Mouse (Mus musculus): ENCODE data around the gene Il5. TPM values are rescaled to one million over a fixed set of nuclear protein-coding genes. Genes with fewer than 3 reads are reported as not detected.
A peak's percentile ranks its signal among the peaks of the same experiment; 100 is the strongest.

Gene Il5
- polyA plus RNA-seq, 1 experiment, result 0.84 TPM

DNA sequence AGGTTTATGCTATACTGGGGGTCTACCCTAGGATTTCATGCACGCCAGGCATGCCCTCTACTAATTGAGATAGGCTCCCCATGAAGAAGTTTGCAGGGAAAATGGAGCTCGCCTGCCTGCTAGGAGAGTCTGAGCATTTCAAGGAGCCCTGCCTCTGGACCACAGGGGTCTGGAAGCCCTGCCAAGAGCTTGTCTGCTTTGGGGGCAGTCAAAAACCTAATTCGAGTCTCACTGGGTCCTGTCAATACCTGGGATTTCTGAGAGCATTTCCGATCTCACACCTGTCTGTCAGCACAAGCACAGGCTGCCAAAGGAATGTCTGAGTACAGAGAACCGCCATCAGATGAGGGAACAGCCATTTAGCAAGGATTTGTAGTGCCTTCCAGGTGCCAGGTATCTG is 44.0 kb downstream of the Il5 start:
- Histone ChIP-seq H3K27me3 (ENCODE audit: control insufficient read depth, insufficient read depth, low read length) (no peaks in the 10 kb centered on the region), H3K27ac (ENCODE audit: control insufficient read depth, insufficient read depth, low read length) (peak overlapping the region; percentile 93; the same call in 1 of the 2 replicates), H3K4me1 (replicated peaks; ENCODE audit: control insufficient read depth, insufficient read depth, low read length) (peaks cover 35% of the 10 kb centered on the region), H3K4me3 (ENCODE audit: control insufficient read depth, insufficient read depth, low read length) (no peak overlapping the region), H3K36me3 (ENCODE audit: control insufficient read depth, insufficient read depth, low read length) (no peaks in the 10 kb centered on the region)
- 91% methylated on average over 5 of the region's 5 CpGs for WGBS
- DNase-seq, result no peak
- TF ChIP-seq CTCF (IDR thresholded peaks at IDR 0.05; ENCODE audit: borderline replicate concordance, control insufficient read depth, extremely low read depth, insufficient read depth, low read length, poor library complexity) (no peak), POLR2A (IDR thresholded peaks at IDR 0.05; ENCODE audit: control insufficient read depth, extremely low read depth, insufficient read depth, low read length, poor library complexity) (no peak)

DNA sequence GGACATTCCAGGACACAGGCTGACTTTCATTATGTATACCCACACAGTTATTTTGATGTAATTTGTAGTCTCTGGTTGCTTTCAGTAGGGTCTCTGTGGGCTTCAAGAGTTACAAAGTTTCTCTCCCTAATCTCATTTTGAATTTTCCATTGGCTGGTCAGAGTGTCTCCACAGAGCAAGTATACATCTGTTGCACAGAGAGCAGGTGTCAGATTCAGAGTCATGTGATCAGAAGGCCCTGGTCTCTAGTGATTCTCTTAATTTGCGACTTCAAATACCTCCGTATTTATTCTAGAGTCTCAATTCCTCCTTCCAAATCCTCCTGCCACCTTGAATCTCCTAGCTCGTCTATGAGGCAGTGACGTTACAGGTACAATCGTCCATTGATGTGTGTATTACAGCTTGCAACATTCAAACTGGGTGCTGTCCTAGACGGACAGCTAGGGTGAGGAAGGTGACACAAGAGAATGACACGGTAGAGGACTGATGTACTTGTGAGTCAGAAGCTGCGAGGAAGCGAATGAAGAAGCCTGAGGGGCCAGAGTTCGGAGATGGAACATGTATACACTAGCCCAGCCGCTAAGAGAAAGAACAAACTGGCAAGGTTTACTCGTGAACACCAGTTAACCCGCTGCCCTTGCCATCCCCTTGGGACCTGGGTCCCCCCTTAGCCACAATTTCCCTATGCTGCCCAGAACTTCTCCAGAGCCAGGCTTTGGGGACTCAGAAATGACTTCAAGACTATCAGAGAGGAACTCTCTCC is 48.0 kb downstream of the Il5 start:
- DNase-seq, result no peak
- Histone ChIP-seq H3K36me3 (ENCODE audit: control insufficient read depth, insufficient read depth, low read length) (peaks cover 10% of the 10 kb centered on the region), H3K4me1 (replicated peaks; ENCODE audit: control insufficient read depth, insufficient read depth, low read length) (peaks cover 41% of the 10 kb centered on the region), H3K4me3 (ENCODE audit: control insufficient read depth, insufficient read depth, low read length) (no peak overlapping the region), H3K27me3 (ENCODE audit: control insufficient read depth, insufficient read depth, low read length) (no peaks in the 10 kb centered on the region), H3K27ac (ENCODE audit: control insufficient read depth, insufficient read depth, low read length) (peak overlapping the region; percentile 57; the same call in 1 of the 2 replicates)
- TF ChIP-seq POLR2A (IDR thresholded peaks at IDR 0.05; ENCODE audit: control insufficient read depth, extremely low read depth, insufficient read depth, low read length, poor library complexity) (no peak), CTCF (IDR thresholded peaks at IDR 0.05; ENCODE audit: borderline replicate concordance, control insufficient read depth, extremely low read depth, insufficient read depth, low read length, poor library complexity) (no peak)
- 63% methylated on average over 13 of the region's 13 CpGs for WGBS

DNA sequence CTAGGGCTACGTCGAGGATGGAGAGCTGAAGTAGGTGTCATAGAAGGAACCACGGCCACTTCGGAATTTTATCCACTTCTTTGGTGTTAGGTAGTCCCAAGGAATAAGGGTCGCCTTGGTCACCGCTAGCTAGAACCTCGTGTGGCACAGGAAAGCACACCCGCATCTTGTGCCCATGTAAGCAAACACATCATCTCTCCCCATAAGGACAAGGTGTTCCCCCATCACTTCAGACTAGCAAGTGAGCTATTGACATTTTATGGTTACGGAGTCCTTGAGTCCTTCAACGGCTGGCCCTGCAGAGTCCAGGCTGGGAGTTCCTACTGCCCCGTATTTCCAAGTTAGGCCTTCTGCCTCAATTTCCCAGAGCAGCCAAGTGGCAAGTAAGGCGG is 48.6 kb downstream of the Il5 start:
- 62% methylated on average over 12 of the region's 12 CpGs for WGBS
- no peaks in the 10 kb centered on the region for H3K27me3 ChIP-seq (ENCODE audit: control insufficient read depth, insufficient read depth, low read length)
- H3K27ac ChIP-seq (ENCODE audit: control insufficient read depth, insufficient read depth, low read length), result peak overlapping the region; percentile 57
- no peak for TF ChIP-seq POLR2A (IDR thresholded peaks at IDR 0.05; ENCODE audit: control insufficient read depth, extremely low read depth, insufficient read depth, low read length, poor library complexity)
- peaks cover 16% of the 10 kb centered on the region for H3K36me3 ChIP-seq (ENCODE audit: control insufficient read depth, insufficient read depth, low read length)
- no peak for DNase-seq
- H3K4me3 ChIP-seq (ENCODE audit: control insufficient read depth, insufficient read depth, low read length), result peak overlapping the region; percentile 32; the same call in 1 of the 2 replicates
- H3K4me1 ChIP-seq (replicated peaks; ENCODE audit: control insufficient read depth, insufficient read depth, low read length), result peaks cover 41% of the 10 kb centered on the region

DNA sequence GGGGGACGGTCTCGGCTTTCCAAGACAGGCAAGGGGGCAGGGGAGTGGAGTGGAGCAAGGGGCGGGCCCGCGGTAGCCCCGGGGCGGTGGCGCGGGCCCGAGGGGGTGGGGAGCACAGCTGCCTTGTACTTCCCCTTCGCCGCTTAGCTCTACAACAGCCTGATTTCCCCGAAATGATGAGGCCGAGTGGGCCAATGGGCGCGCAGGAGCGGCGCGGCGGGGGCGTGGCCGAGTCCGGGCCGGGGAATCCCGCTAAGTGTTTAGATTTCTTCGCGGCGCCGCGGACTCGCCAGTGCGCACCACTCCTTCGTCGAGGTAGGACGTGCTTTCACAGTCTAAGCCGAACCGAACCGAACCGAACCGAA is 49.1 kb downstream of the Il5 start, which contains the start of gene Irf1:
Irf1 (plus strand) TSS at position 255 of the 365 bp plus-strand sequence.
- Histone ChIP-seq H3K4me3 (ENCODE audit: control insufficient read depth, insufficient read depth, low read length) (peak within 1 kb of the TSS; percentile 91), H3K4me1 (replicated peaks; ENCODE audit: control insufficient read depth, insufficient read depth, low read length) (peaks cover 35% of the 10 kb centered on the region), H3K27ac (ENCODE audit: control insufficient read depth, insufficient read depth, low read length) (peak within 1 kb of the TSS; percentile 79), H3K36me3 (ENCODE audit: control insufficient read depth, insufficient read depth, low read length) (peaks cover 22% of the 10 kb centered on the region), H3K27me3 (ENCODE audit: control insufficient read depth, insufficient read depth, low read length) (no peaks in the 10 kb centered on the region)
- WGBS, result under 1% methylated on average over 39 of the region's 40 CpGs
- TF ChIP-seq CTCF (IDR thresholded peaks at IDR 0.05; ENCODE audit: borderline replicate concordance, control insufficient read depth, extremely low read depth, insufficient read depth, low read length, poor library complexity) (no peak), POLR2A (IDR thresholded peaks at IDR 0.05; ENCODE audit: control insufficient read depth, extremely low read depth, insufficient read depth, low read length, poor library complexity) (peak; percentile 55; the same call in 1 of the 2 replicates)
- peak; percentile 97 for DNase-seq

DNA sequence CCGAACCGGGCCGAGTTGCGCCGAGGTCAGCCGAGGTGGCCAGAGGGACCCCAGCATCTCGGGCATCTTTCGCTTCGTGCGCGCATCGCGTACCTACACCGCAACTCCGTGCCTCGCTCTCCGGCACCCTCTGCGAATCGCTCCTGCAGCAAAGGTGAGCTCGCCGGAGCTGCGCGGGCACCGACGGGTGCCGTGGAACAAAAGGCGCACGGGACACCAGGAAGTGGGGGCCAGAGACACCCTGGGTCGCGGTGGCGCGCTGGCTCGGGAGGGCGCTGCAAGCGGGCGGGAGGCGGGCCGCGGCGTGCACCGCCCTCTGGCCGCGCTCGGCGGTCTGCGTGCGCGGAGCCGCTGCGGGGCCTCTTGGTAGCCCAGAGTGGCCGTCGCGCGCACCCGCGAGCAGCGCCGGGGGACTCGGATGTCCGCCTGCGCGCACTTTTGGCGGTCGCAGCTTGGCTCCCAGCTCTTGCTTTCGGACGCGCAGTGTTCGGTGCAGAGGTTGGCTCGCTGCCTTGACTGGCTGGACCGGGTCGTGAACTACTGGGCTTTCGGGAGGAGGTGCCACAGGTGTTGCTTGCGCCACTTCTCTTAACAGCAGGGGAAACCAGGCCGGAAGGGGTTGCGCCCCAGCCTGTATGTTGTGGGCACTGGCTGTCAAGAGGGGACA is 49.7 kb downstream of the Il5 start:
- Histone ChIP-seq H3K27ac (ENCODE audit: control insufficient read depth, insufficient read depth, low read length) (peak overlapping the region; percentile 79), H3K4me1 (replicated peaks; ENCODE audit: control insufficient read depth, insufficient read depth, low read length) (peaks cover 34% of the 10 kb centered on the region), H3K27me3 (ENCODE audit: control insufficient read depth, insufficient read depth, low read length) (no peaks in the 10 kb centered on the region), H3K36me3 (ENCODE audit: control insufficient read depth, insufficient read depth, low read length) (peaks cover 27% of the 10 kb centered on the region), H3K4me3 (ENCODE audit: control insufficient read depth, insufficient read depth, low read length) (peak overlapping the region; percentile 91)
- TF ChIP-seq CTCF (IDR thresholded peaks at IDR 0.05; ENCODE audit: borderline replicate concordance, control insufficient read depth, extremely low read depth, insufficient read depth, low read length, poor library complexity) (0 out of 2 replicates have a peak, but pooled peaks have one; percentile 23), POLR2A (IDR thresholded peaks at IDR 0.05; ENCODE audit: control insufficient read depth, extremely low read depth, insufficient read depth, low read length, poor library complexity) (no peak)
- WGBS, result under 1% methylated on average over 75 of the region's 75 CpGs
- peak; percentile 74 for DNase-seq

DNA sequence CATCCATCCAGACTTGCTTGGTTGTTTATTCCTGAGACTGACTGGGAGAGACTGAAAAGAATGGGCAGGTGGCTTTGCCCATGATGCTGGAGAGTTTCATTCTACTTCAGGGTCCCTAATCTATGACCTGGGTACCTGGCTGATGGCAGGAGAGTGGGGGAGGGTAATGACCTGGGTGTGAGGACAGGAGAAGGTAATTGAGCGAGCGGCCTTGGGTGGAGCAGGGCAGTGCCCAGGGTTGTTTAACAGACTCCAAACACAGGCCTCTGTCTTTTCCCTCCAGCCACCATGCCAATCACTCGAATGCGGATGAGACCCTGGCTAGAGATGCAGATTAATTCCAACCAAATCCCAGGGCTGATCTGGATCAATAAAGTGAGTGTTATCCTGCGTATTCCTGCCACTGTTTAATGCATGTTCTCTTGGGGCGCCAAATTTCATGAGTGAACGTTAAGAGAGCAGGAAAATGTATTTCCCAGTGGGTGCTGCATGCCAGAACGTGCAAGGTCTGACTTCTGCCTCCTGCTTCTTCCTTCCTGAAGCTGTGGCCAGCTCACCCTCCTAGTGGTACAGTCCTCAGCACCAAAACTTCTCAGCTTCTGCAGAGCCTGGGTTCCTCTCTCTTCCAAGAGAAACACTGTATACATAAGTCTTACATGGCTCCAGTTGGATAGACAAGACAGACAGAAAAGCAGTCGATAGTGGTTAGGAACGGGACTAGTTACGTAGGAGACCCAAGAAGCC is 50.6 kb downstream of the Il5 start:
- no peak overlapping the region for H3K27ac ChIP-seq (ENCODE audit: control insufficient read depth, insufficient read depth, low read length)
- H3K4me1 ChIP-seq (replicated peaks; ENCODE audit: control insufficient read depth, insufficient read depth, low read length), result peaks cover 34% of the 10 kb centered on the region
- no peaks in the 10 kb centered on the region for H3K27me3 ChIP-seq (ENCODE audit: control insufficient read depth, insufficient read depth, low read length)
- DNase-seq, result no peak
- peaks cover 36% of the 10 kb centered on the region for H3K36me3 ChIP-seq (ENCODE audit: control insufficient read depth, insufficient read depth, low read length)
- H3K4me3 ChIP-seq (ENCODE audit: control insufficient read depth, insufficient read depth, low read length), result peak overlapping the region; percentile 40
- TF ChIP-seq CTCF (IDR thresholded peaks at IDR 0.05; ENCODE audit: borderline replicate concordance, control insufficient read depth, extremely low read depth, insufficient read depth, low read length, poor library complexity), result no peak
- no peak for TF ChIP-seq POLR2A (IDR thresholded peaks at IDR 0.05; ENCODE audit: control insufficient read depth, extremely low read depth, insufficient read depth, low read length, poor library complexity)
- WGBS, result 6% methylated on average over 11 of the region's 11 CpGs

Data from thymus, adult 2 months (tissue).